Mouse (Mus musculus) MN1 (cell line): ENCODE data around the gene Cers5.
A peak's percentile ranks its signal among the peaks of the same experiment; 100 is the strongest.
"Not testable (repeated sequence)": the region's sequence is repeated elsewhere in the genome, so short reads cannot be mapped to it uniquely, and the experiment has no call there.

Experiments
- DNase-seq: peaks from one replicate; pipeline ENCODE4 v3.0.0-alpha.2; 2016; ENCODE audit warnings: low spot score

Cers5 gene

GRCm38 (mm10) chr15:99787625-99788120 is 15.0 kb upstream of the Cers5 start:
- no peak for DNase-seq

DNA sequence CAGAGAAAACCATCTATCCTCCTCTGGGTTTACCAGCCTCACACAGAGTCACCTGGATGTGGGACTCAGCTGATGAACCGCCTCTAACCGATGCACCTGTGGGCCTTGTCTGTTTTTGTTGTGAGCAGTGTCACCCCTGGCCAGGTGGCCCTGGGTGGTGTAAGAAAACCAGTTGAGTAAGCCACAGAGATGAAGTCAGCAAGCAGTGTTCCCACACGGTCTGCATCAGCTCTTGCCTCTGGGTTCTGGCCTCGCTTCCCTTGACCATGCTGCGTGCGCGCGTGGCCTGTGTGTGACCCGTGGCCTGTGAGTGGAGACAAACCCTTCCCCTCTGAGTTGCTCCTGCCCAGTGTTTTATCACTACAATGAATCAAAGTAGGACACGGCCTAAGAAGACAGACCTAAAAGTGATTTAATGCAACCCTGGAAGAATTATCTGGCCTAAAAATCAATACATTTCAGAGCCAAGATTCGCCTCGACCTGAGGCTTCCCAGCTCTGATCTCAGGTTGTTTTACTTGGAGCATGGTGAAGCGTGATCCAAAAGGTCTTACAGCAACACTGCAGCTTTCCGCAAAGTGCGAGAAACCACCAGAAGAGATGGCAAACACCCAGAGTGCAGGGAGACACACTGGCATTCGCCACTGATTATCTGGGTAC is 6.1 kb upstream of the Cers5 start:
- no peak for DNase-seq

GRCm38 (mm10) chr15:99778148-99778547 is 5.5 kb upstream of the Cers5 start:
- DNase-seq: peak; percentile 74

DNA sequence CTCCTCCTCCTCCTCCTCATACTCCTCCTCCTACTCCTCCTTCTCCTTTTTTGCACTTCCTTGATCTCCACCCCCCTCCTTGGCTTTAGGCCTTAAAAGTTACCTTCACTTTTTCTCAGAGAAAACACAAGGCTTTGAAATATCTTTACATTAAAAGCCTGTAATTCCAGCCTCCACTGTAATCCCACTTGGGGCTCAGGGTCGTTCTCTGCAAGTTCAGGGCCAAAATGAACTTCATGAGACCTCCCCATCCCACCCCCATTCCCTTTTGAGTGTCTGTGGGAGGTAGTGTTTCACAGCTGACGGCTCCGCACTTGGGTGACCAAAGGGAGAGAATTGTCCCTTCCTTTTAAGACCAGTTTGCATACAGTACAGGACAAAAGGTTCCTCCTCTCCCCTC is 240 bp upstream of the Cers5 start:
- no peak for DNase-seq

DNA sequence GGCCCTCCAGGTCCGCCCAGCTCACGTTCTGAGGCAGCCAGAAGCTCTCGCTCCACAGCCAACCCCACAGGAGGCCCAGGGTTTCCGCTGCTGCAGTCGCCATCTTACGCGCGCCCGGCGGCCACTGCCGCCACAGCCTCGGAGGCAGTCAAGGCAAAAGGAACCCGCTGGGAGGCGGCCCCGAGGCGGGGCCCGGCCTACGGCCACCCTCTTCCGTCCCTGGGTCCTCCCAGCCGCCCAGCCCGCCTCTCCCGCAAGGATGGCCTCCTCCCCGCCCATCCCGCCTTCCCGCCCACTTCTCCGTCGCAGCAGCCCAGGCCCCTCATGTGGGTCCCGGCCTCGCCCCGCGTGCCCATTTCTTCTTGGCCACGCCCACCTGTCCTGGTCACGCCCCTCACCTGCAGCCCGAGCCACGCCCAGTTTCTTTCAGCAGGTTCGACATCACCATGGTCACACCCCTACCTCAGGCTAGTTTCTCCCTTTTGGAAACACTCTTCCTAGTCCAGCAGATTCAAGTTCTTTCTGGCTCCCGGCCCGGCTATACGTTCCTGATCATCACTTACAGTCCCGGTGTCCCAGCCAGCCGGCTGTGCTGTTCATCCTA is 306 bp downstream of the Cers5 start:
- peak; percentile 94 for DNase-seq

DNA sequence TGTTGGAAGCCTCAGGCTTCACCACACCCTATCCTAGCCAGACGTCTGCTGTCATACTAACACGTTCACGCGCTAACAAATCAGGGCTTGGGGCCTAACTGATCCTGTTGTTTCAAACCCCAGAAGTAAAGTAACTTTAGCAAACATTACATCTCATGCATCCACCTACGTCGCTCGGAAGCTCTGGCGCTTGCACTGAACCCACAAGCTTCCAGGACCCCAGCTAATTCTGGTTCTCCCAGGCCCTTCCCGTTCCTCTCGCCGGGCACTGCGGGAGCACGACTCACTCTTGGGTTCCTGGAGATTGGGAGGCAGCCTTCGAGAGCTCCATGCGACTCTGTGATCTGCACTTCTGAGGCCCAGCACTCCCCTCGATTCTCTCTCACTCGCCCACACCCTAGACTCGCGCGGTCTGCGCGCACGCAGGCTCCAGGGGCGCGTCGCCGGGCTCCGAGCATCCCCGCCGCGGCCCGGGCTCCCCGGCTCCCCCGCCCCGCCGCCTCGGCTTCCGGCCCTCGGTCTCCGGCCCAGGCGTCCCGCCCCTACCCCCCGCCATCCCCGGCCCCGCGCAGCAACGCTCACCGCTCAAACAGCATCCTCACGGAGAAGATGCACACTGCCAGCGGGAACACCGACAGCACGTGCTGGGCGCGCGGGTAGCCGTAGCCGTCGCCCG is 946 bp downstream of the Cers5 start:
- peak; percentile 63 for DNase-seq

- no peak for DNase-seq
Observed at GRCm38 (mm10) chr15:99771004-99771500, 1.6 kb downstream of the Cers5 start.

DNA sequence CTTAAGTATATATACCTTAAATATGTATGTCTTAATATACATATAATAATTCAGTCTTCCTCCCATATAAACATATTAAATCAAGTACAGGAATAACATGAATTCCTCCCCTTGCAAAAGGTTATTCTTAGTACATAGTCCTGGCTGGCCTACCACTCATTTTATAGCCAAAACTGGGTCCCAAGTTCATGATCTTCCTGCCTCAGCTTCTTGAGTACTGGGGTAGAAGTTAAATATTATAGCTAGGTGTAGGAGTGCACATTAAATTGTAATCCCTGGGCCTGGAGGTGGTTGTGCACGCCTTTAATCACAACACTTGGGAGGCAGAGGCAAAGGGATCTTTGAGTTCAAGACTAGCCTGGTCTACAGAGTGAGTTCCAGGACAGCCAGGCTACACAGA is 3.9 kb downstream of the Cers5 start:
- DNase-seq: no peak

DNA sequence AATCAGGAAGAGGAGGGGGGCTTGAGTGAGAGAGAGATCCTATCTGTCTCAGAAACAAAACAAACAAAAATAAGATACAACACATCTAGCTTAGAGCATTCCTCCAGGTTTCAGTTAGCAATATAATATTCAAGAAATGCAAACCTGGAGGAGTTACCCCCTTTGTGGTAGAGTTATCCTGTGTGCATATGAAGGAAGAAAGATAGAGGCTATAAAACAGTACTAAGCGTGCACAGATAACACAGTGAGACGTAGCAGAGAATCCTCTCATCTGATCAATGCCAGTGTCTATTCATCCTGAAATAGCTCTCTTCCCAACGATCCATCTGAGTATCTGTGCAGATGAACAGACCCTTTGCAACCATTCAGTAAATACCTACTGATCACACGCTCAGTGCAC is 5.2 kb downstream of the Cers5 start:
- no peak for DNase-seq

DNA sequence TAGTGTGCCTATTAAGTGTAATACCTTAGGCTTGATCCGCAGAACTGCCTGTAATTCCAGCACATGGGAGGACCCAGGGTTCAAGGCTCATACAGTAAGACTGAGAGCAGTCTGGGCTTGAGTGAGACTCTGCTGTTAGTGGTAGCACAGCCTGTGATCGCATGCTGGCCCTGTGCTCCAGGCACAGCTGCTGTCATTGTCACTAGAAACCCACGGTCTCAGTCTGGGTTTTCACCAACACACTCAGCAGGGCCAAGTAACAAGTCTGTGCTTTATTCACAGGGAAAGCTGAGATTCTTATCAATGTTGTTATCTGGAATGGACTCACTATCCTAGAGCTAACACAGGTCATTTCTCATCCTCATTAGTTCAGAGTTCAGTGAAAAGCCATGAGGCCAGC is 18.5 kb downstream of the Cers5 start:
- DNase-seq: no peak

DNA sequence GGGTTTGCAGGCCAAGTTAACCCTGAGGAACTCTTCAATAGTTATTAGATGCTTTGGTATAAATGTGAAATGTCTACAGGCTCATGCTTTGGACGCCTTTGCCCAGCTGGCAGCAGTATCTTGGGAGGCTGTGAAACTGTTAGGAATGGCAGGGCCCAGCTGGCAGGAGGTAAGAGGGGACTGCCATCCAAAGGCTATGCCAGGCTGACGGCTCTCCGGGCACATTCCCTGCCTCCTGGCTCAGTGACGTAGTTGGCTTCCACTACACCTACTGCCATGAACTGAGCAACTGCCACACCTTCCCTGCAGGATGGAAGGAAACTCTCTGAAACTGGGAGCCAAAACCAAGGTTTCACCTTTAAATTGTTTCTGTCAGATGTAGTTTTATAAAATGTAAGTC is 32.5 kb downstream of the Cers5 start:
- DNase-seq: no peak

DNA sequence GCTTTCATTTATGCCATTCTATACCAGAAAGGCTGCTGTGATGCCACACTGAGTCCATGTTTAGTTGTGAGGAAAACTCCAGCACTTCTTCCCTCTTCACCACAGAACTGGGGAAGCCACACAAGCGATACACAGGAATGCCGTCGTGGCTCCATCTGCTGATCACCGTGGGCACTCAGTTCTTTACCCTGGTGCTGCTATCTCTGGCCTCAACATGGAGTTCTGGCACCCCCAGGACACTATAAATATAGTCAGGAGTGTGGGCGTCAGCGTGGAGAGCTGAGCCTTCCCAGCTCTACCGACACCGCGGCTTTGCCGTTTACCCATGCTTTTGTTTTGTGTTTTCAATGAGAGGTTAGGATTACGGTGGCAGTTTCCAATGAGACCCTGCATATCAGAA is 36.0 kb downstream of the Cers5 start:
- DNase-seq: no peak

- no peak for DNase-seq
Observed at GRCm38 (mm10) chr15:99735631-99736030, 37.1 kb downstream of the Cers5 start.

GRCm38 (mm10) chr15:99733186-99733585 is 39.5 kb downstream of the Cers5 start:
- no peak for DNase-seq

DNA sequence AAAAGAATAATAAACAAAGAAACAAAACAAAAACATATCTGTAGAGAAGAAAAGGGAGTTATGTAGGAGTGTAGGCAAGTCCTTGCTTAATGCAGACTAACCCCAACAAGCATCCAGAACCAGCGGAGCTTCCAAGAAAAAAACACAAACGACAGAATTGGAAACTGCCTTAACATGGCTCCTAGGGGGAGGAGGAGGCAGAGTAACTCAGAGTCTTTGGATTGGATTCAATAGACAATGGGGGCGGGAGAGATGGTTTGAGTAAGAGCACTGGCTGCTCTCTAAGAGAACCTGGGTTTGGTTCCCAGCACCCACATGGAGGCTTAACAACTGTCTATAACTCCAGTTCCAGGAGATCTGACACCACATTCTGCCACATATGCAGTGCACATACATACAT is 41.0 kb downstream of the Cers5 start:
- DNase-seq: no peak

DNA sequence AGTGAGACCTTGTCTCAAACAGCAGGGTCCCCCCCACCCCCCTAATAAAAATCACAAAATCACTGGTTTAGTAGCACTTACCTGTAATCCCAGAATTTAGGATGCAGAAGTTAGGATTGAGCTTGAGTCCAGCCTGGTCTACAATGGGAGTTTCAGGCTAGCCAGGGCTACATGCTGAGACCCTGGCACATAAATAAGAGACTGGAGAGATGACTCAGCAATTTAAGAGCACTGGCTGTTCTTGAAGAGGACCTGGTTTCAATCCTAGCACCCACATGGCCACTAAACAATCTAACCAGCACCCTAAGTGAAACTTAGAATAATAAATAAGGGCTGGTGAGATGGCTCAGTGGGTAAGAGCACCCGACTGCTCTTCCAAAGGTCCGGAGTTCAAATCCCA is 41.5 kb downstream of the Cers5 start:
- DNase-seq: no peak

GRCm38 (mm10) chr15:99729056-99729783 is 43.5 kb downstream of the Cers5 start:
- no peak for DNase-seq

- DNase-seq: no peak
Observed at GRCm38 (mm10) chr15:99728211-99728610, 44.5 kb downstream of the Cers5 start.

GRCm38 (mm10) chr15:99727525-99727924 is 45.2 kb downstream of the Cers5 start:
- no peak for DNase-seq

- not testable (repeated sequence) for DNase-seq
Observed at GRCm38 (mm10) chr15:99727039-99727438, 45.6 kb downstream of the Cers5 start.

- DNase-seq: no peak
Observed at GRCm38 (mm10) chr15:99726549-99726948, 46.1 kb downstream of the Cers5 start.

- DNase-seq: peak; percentile 100
Observed at GRCm38 (mm10) chr15:99725341-99726155, 47.1 kb downstream of the Cers5 start, which contains the start of gene Cox14. Cox14 (plus strand) TSS chr15:99725618.
